Mouse (Mus musculus) limb, embryonic 14.5 days (tissue): Measurements from ENCODE around the gene Pik3r1. TPM values are rescaled to one million over a fixed set of nuclear protein-coding genes. Genes with fewer than 3 reads are reported as not detected.

Source experiments
- ATAC-seq: fragments of 200-750 bp; cut with Nextera tagmentation; 2 replicates; pipeline ENCODE4 v1.8.0; 2017; ENCODE audit warnings: low read depth, moderate number of reproducible peaks, moderate TSS enrichment; ENCODE audit not compliant: low FRiP score
- DNase-seq: peaks from one replicate; pipeline ENCODE4 v3.0.0-alpha.2; 2015; ENCODE audit warnings: low spot score
- H3K27ac ChIP-seq: fragments of 300-500 bp; sonication (generic); replicated peaks from 2 replicates; pipeline ENCODE4 v1.5.1; 2014; ENCODE audit warnings: low read depth, mild to moderate bottlenecking, low read length, moderate library complexity, mixed read lengths
- H3K27me3 ChIP-seq: fragments of 300-500 bp; sonication (generic); 2 replicates; pipeline ENCODE4 v1.6.1; 2014; ENCODE audit warnings: low read length, mixed read lengths; ENCODE audit not compliant: control insufficient read depth, insufficient read depth
- H3K36me3 ChIP-seq: fragments of 300-500 bp; sonication (generic); 2 replicates; pipeline ENCODE4 v1.6.1; 2014; ENCODE audit warnings: mild to moderate bottlenecking, low read length, moderate library complexity, mixed read lengths; ENCODE audit not compliant: control insufficient read depth, insufficient read depth
- H3K4me1 ChIP-seq: fragments of 300-500 bp; sonication (generic); 2 replicates; pipeline ENCODE4 v1.6.1; 2014; ENCODE audit warnings: antibody characterized with exemption, low read length, mixed read lengths; ENCODE audit not compliant: control insufficient read depth, insufficient read depth
- H3K4me2 ChIP-seq: fragments of 300-500 bp; sonication (generic); replicated peaks from 2 replicates; pipeline ENCODE4 v1.6.1; 2014; ENCODE audit warnings: low read depth, mild to moderate bottlenecking, low read length, moderate library complexity; ENCODE audit not compliant: severe bottlenecking
- H3K4me3 ChIP-seq: fragments of 300-500 bp; sonication (generic); replicated peaks from 2 replicates; pipeline ENCODE4 v1.5.1; 2014; ENCODE audit warnings: low read length
- H3K9ac ChIP-seq: fragments of 300-500 bp; sonication (generic); 2 replicates; pipeline ENCODE4 v1.6.1; 2014; ENCODE audit warnings: mild to moderate bottlenecking, low read depth, low read length, moderate library complexity; ENCODE audit not compliant: severe bottlenecking
- H3K9me3 ChIP-seq: fragments of 300-500 bp; sonication (generic); 2 replicates; pipeline ENCODE4 v1.6.1; 2016; ENCODE audit warnings: low read length; ENCODE audit not compliant: control insufficient read depth
- POLR2A ChIP-seq: fragments of 200-500 bp; IDR thresholded peaks from 2 replicates; pipeline ENCODE4 v1.8.0; 2012; ENCODE audit warnings: inconsistent platforms, mild to moderate bottlenecking, moderate library complexity, borderline replicate concordance; ENCODE audit not compliant: insufficient read depth, insufficient read length; ENCODE audit errors: extremely low read depth
- WGBS: fragments of 180-500 bp; shearing (Covaris S2); extraction: QIAGEN DNeasy Blood & Tissue Kit; methylation state at CpG from one replicate; pipeline ENCODE4 v1.1.7; 2014; 5-methylcytosine and 5-hydroxymethylcytosine counted together
- polyA plus RNA-seq, 2 experiments: library from polyadenylated mRNA; depleted of rRNA in 1 of 2; stranded (reverse) in 1 of 2; unstranded in 1 of 2; fragments of >200 nt; fragmentation: Nextera tagmentation in 1 of 2; extraction: Ambion mirVana in 1 of 2; gene quantifications; 2 replicates each; pipeline versions ENCODE4 v1.2.1 to v1.2.3; 2012 to 2014

The Pik3r1 gene
- polyA plus RNA-seq, 2 experiments: 29.2 to 62.2 TPM

DNA sequence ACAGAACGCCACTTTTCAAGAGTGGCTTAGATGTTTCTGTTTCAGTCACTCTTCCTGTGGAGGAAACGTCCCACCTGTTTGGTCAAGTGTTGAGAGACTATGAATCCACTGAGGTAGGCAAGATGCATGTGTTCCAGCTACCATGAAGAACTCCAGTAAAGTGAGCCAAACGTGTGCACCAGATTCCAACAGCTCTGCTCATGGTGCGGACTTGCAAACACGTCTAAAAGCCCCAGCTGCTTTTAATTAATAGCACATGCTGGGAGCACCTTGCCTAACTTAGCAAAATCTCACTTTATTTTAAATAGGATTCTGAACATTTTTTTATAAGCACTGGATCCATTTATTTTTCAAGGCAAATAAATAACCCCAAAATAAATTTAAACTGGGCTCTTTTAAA, 40.2 kb downstream of the Pik3r1 start:
- ATAC-seq (no peak), DNase-seq (peak; percentile 55)
- no peaks in the 10 kb centered on the region for H3K9me3 ChIP-seq
- no peak overlapping the region for H3K4me3 ChIP-seq
- WGBS: 17% methylated on average over 5 of the region's 5 CpGs
- H3K27ac ChIP-seq: no peak overlapping the region
- no peaks in the 10 kb centered on the region for H3K27me3 ChIP-seq
- H3K4me2 ChIP-seq: no peak overlapping the region
- H3K9ac ChIP-seq: no peak overlapping the region
- TF ChIP-seq POLR2A: no peak
- no peaks in the 10 kb centered on the region for H3K36me3 ChIP-seq
- peaks cover 36% of the 10 kb centered on the region for H3K4me1 ChIP-seq

DNA sequence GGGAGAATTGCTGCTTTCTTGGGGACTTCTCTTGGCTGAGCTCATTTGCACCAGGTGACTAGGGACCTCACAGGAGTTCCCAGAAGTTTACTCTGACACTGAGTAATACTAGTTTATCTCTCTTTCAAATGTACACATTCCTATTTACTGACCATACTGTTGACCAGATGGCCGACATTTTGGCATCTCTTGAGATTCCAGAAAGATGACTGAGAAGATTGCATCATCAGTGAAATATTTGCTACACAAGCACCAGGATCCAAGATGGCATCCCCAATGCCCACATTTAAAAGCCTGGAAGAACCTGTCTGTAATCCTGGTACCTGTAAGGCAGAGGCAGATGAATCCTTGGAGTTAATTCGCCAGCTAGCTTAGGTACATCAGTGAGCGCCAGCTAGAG, 41.1 kb downstream of the Pik3r1 start:
- H3K9ac ChIP-seq: no peak overlapping the region
- WGBS: 95% methylated on average over 3 of the region's 3 CpGs
- no peak for ATAC-seq
- no peak overlapping the region for H3K4me3 ChIP-seq
- H3K9me3 ChIP-seq: no peaks in the 10 kb centered on the region
- TF ChIP-seq POLR2A: no peak
- peaks cover 32% of the 10 kb centered on the region for H3K4me1 ChIP-seq
- no peaks in the 10 kb centered on the region for H3K36me3 ChIP-seq
- DNase-seq: no peak
- no peak overlapping the region for H3K27ac ChIP-seq
- no peak overlapping the region for H3K4me2 ChIP-seq
- no peaks in the 10 kb centered on the region for H3K27me3 ChIP-seq

DNA sequence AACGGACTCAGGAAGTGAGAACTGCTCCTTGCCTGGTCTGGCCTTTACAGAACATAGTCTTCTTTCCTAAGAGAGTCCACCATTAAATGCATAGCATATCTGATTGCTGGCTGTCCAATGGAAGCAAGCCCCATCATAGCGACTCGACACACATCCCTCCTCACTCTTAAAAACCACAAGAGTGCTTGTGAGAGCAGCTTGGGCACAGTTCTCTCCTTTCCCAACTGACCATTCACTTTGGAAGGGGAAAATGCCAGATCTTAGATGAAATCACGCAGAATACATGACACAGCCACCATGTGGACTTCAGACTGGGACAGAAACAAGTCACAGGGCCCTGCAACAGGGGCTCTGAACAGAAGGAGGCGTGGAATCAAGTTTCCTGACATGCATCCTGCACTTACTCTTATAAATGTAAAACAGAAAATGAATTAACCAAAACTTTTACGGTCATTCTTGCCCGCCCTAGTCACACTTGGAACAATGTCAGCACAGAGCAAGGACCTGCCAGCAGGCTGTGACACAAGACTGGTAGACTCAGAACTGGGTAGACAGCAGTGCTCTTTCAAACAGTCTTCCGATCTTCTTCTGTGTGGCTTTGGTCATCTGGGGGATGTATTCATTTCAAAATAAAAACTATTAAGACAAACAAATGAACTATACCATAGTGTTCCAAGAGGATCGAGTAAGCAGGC, 46.0 kb downstream of the Pik3r1 start:
- no peaks in the 10 kb centered on the region for H3K27me3 ChIP-seq
- TF ChIP-seq POLR2A: no peak
- no peak overlapping the region for H3K9ac ChIP-seq
- WGBS: 80% methylated on average over 9 of the region's 9 CpGs
- no peak overlapping the region for H3K27ac ChIP-seq
- H3K4me2 ChIP-seq: no peak overlapping the region
- H3K4me1 ChIP-seq: peaks cover 21% of the 10 kb centered on the region
- no peaks in the 10 kb centered on the region for H3K36me3 ChIP-seq
- DNase-seq: no peak
- ATAC-seq: no peak
- no peaks in the 10 kb centered on the region for H3K9me3 ChIP-seq
- no peak overlapping the region for H3K4me3 ChIP-seq

DNA sequence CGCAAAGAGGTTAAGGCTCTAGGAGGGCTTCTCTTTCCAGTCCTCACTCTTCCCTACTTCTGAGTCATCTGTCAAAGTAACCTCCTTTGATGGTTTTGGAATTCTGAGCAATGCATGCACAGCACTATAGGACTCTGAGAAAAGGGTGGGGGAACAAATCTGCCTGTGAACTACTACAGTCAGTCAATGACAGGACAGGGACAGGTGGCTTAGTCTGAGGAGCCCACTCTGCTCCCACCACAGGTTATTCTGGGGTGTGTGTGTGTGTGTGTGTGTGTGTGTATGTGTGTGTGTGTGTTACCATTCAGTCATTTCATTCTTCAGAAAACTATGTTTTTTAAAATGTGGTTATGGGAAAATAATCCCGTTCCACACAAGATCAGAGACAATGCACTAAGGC, 46.9 kb downstream of the Pik3r1 start:
- H3K36me3 ChIP-seq: no peaks in the 10 kb centered on the region
- DNase-seq: no peak
- no peak overlapping the region for H3K9ac ChIP-seq
- no peak overlapping the region for H3K4me3 ChIP-seq
- WGBS: 93% methylated on average over 1 of the region's 2 CpGs
- peaks cover 20% of the 10 kb centered on the region for H3K4me1 ChIP-seq
- H3K4me2 ChIP-seq: no peak overlapping the region
- no peak overlapping the region for H3K27ac ChIP-seq
- ATAC-seq: no peak
- no peak for TF ChIP-seq POLR2A
- no peaks in the 10 kb centered on the region for H3K27me3 ChIP-seq
- no peaks in the 10 kb centered on the region for H3K9me3 ChIP-seq

DNA sequence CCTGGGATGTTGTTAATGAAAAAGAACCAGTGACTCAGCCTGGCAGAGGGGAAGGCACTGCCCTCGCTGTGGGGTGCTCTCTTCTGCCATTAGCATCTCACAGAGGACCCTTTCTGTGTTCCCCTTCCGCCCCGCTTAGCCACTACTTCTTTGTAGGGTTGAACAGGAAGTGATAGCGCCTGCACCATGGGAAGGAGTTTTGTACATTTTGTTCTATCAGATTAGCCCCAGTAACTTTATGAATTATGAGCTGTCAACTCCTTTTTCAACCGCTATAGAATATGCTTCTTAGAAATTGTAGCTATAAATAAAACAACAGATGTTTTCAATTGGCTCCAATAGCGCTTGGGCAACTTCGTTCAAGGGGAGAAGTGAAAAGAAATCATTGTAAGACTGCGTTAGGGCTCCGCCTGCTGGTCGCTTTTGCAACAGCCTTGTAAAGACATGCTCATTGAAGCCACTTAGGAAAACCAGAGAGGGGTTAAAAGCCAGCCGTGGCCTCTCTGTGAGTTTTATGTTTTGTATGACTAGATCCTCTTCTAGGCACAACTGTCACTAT, 48.6 kb downstream of the Pik3r1 start:
- H3K9ac ChIP-seq: no peak overlapping the region
- DNase-seq (peak; percentile 96), ATAC-seq (peak; percentile 69; the same call in 1 of the 2 replicates)
- H3K27ac ChIP-seq: peak overlapping the region; percentile 27; the same call in 1 of the 2 replicates
- no peaks in the 10 kb centered on the region for H3K9me3 ChIP-seq
- no peak for TF ChIP-seq POLR2A
- H3K4me1 ChIP-seq: peaks cover 20% of the 10 kb centered on the region
- H3K4me2 ChIP-seq: peak overlapping the region; percentile 34
- H3K36me3 ChIP-seq: no peaks in the 10 kb centered on the region
- peak overlapping the region; percentile 17 for H3K4me3 ChIP-seq
- WGBS: 8% methylated on average over 11 of the region's 11 CpGs
- no peaks in the 10 kb centered on the region for H3K27me3 ChIP-seq
